Mouse (Mus musculus): ENCODE results near the gene 4933424G06Rik. TPM values are rescaled to one million over a fixed set of nuclear protein-coding genes. Genes with fewer than 3 reads are reported as not detected.
"Not testable (repeated sequence)": the region's sequence is repeated elsewhere in the genome, so short reads cannot be mapped to it uniquely, and the experiment has no call there.

The 4933424G06Rik gene
- 0.36 and 0.66 TPM in 2 replicates for polyA plus RNA-seq (2015; fragmentation: Nextera tagmentation; extraction: Ambion mirVana)

DNA sequence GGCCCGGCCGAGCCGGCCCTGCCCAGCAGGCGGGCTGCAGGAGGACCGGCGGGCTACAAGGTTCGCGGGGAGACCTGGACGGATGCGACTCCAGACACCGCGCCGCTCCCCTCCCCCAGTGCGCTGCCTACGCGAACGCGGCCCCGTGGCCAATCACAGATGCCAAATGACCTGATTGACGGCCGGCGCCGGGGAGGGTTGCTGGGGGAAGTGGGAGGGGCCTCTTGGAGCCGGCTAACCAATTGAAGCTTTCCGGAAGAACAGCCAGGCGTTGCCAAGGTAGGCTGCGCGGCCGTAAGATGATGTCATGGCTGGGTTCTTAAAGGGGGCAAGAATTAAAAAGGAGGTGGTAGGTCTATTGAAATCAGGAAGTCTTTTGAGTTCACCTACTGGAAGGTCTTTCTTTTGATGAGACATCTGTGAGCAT lies at the start of gene 4933424G06Rik:
Gene 4933424G06Rik, plus strand, starts transcription at position 296 of the 427 bp plus-strand sequence.
- Histone ChIP-seq H3K4me3 (peak within 1 kb of the TSS; percentile 92), H3K4me1 (replicated peaks) (peaks cover 21% of the 10 kb centered on the region), H3K4me2 (peak within 1 kb of the TSS; percentile 83), H3K27me3 (no peaks in the 10 kb centered on the region), H3K9me3 (no peaks in the 10 kb centered on the region), H3K27ac (replicated peaks) (peak within 1 kb of the TSS; percentile 90), H3K9ac (peak within 1 kb of the TSS; percentile 97), H3K36me3 (peaks cover 27% of the 10 kb centered on the region)
- under 1% methylated on average over 29 of the region's 29 CpGs for WGBS
- peak; percentile 97 for ATAC-seq (ENCODE audit: low read depth)

DNA sequence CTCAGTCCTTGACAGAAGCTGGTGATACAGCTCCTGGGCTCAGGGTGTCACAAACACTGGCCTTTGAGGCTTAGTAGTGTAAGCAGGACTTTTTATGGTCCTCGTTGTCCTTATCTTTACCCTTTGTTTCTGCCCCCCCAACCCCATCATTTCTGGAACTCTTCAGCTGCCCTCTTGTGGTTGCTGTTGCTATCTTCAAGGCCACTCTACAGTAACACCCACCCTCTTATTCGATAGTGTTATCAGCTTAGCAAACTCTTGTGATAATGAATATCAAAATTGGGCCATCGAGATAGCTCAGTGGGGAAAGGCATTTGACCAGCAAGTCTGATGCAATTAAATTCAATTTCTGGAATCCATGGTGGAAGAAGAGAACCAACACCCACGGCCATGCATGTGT lies 45.5 kb upstream of the 4933424G06Rik start:
- no peak overlapping the region for H3K4me2 ChIP-seq
- no peaks in the 10 kb centered on the region for H3K36me3 ChIP-seq
- ATAC-seq (ENCODE audit: low read depth), result no peak
- no peaks in the 10 kb centered on the region for H3K9me3 ChIP-seq
- no peaks in the 10 kb centered on the region; the same call in 1 of the 2 replicates for H3K4me1 ChIP-seq (replicated peaks)
- no peak overlapping the region for H3K27ac ChIP-seq (replicated peaks)
- 68% methylated on average over 4 of the region's 4 CpGs for WGBS
- no peak overlapping the region for H3K4me3 ChIP-seq
- H3K9ac ChIP-seq, result no peak overlapping the region
- no peaks in the 10 kb centered on the region for H3K27me3 ChIP-seq

DNA sequence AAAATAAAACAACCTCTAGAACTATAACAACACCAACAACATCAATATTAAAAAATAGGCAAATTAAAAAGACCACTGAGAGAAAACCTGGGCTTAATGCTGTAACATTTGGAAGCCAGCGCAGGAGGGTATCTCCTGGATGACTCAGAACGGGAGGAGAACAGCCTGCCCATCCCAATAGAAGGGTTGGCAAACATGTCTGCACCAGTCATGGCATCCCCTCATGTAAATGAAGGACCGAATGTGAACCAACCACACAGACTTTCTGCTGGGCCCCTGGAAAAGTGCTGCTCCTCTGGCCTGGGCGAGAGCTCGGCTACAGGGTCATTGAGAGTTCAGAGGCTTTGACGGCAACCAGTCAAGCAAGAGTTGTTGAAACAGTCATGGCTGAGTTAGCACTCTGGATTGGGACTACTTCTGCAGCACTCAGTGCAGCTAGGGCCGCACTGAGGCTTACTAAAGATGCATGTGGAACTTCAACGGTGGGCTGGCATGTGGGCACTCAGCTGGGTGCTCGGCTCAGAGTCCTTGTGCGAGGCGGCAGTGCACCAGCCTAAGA lies 44.7 kb upstream of the 4933424G06Rik start:
- Histone ChIP-seq H3K36me3 (no peaks in the 10 kb centered on the region), H3K4me3 (no peak overlapping the region), H3K4me1 (replicated peaks) (no peaks in the 10 kb centered on the region; the same call in 1 of the 2 replicates), H3K9ac (no peak overlapping the region), H3K9me3 (no peaks in the 10 kb centered on the region), H3K4me2 (no peak overlapping the region), H3K27me3 (no peaks in the 10 kb centered on the region), H3K27ac (replicated peaks) (no peak overlapping the region)
- 57% methylated on average over 11 of the region's 11 CpGs for WGBS
- ATAC-seq (ENCODE audit: low read depth), result no peak

DNA sequence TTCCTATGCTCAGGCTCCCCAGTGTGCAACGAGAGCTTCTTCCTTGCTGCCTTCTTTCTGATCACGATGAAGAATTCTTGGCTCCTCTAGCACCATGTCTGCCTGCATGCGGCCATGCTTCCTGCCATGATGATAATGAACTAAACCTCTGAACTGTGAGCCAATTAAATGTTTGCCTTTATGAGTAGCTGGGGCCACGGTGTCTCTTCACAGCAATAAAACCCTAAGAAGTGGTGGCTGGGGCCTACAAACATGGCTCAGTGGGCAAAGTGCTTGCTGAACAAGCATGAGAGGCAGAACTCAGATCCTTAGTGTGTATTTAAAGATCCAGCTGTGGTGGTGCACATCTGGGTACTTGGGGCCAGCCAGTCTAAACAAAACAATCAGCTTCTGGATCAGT lies 44.0 kb upstream of the 4933424G06Rik start:
- H3K4me2 ChIP-seq, result no peak overlapping the region
- ATAC-seq (ENCODE audit: low read depth), result no peak
- 45% methylated on average over 4 of the region's 4 CpGs for WGBS
- H3K9ac ChIP-seq, result no peak overlapping the region
- H3K27me3 ChIP-seq, result no peaks in the 10 kb centered on the region
- H3K4me1 ChIP-seq (replicated peaks), result no peaks in the 10 kb centered on the region; the same call in 1 of the 2 replicates
- H3K9me3 ChIP-seq, result no peaks in the 10 kb centered on the region
- no peak overlapping the region; the same call in 1 of the 2 replicates for H3K27ac ChIP-seq (replicated peaks)
- H3K4me3 ChIP-seq, result no peak overlapping the region
- H3K36me3 ChIP-seq, result no peaks in the 10 kb centered on the region

DNA sequence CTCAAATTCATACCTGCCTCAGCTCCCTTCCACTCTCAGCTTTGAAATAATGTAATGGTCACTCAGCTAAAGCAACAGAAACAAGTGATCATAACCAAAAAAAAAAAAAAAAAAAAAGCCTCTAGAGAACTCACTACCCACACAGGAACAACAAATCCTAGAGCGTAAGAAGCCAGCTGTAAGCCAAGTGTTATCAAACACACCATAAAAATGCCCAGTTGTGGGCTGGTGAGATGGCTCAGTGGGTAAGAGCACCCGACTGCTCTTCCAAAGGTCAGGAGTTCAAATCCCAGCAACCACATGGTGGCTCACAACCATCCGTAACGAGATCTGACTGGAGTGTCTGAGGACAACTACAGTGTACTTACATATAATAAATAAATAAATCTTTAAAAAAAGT lies 41.9 kb upstream of the 4933424G06Rik start:
- H3K4me1 ChIP-seq (replicated peaks); ATAC-seq (ENCODE audit: low read depth); H3K4me2 ChIP-seq; H3K9ac ChIP-seq; H3K27ac ChIP-seq (replicated peaks); H3K27me3 ChIP-seq; H3K4me3 ChIP-seq; H3K36me3 ChIP-seq; H3K9me3 ChIP-seq: not testable (repeated sequence)
- 54% methylated on average over 4 of the region's 4 CpGs for whole genome bisulfite sequencing

DNA sequence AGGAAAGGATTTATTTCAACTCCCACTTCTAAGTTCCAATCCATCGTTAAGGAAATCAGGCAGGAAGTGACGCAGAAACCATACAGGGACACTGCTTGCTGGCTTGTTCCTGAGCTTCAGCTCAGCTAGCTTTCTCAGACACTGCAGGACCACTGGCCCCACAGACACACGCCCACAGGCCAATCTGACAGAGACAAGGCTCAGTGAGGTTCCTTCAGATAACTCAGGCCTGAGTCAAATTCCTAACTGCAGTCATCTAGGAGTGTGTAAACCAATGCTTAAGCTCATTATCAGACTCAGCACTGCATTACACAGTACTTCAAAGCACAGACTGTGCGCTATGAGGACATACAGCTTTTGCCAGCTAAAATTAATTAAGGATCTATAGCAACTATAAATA lies 39.7 kb upstream of the 4933424G06Rik start:
- Histone ChIP-seq H3K9ac (no peak overlapping the region), H3K27me3 (no peaks in the 10 kb centered on the region), H3K36me3 (no peaks in the 10 kb centered on the region), H3K4me1 (replicated peaks) (no peaks in the 10 kb centered on the region; the same call in 1 of the 2 replicates), H3K4me2 (no peak overlapping the region), H3K27ac (replicated peaks) (no peak overlapping the region), H3K9me3 (no peaks in the 10 kb centered on the region), H3K4me3 (no peak overlapping the region)
- WGBS, result 81% methylated on average over 4 of the region's 4 CpGs
- ATAC-seq (ENCODE audit: low read depth), result no peak

- WGBS, result 92% methylated on average over 10 of the region's 10 CpGs
- Histone ChIP-seq H3K36me3 (no peaks in the 10 kb centered on the region), H3K27ac (replicated peaks) (no peak overlapping the region), H3K27me3 (no peaks in the 10 kb centered on the region), H3K4me2 (no peak overlapping the region), H3K4me1 (replicated peaks) (no peaks in the 10 kb centered on the region), H3K9me3 (no peaks in the 10 kb centered on the region), H3K9ac (no peak overlapping the region), H3K4me3 (no peak overlapping the region)
- ATAC-seq (ENCODE audit: low read depth), result no peak
These were observed 38.7 kb upstream of the 4933424G06Rik start for GRCm38 (mm10) chr1:36671260-36671659.

DNA sequence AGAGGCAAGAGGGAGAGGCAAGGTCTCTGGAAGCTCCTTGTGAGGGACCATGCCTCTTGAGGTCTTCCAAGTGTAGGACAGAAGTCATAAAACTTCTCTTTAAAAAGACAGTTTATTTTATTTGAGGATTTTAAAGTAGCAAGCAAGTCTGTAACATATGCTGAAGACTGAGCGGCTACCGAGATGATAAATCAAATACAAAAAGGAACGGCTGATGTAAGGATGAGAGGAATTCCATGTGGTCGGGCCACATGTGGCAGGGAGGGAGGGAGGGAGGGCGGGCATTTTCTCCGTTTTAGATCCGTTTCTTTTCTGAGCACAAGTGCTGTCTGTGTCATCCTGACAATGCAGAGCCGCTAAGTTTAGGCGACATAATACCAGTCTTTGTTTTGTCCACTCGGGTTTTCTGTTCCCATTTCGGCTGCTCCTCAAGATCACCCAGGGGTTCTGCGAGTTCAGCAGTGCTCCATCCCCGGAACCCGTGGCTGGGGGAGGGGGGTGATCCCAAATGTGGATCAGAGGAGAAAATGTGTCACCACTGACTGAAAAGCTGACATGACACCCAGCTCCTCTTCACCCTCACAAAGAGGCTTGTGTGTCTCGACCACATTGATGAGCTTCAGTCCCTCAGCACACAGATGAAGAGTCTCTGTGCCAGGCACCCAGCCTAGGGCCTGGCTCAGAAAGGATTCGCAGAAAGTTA lies 37.1 kb upstream of the 4933424G06Rik start:
- ATAC-seq (ENCODE audit: low read depth), result no peak
- H3K36me3 ChIP-seq, result no peaks in the 10 kb centered on the region
- H3K9me3 ChIP-seq, result no peaks in the 10 kb centered on the region
- no peaks in the 10 kb centered on the region for H3K27me3 ChIP-seq
- no peak overlapping the region for H3K9ac ChIP-seq
- WGBS, result 40% methylated on average over 16 of the region's 16 CpGs
- H3K4me2 ChIP-seq, result no peak overlapping the region
- H3K4me1 ChIP-seq (replicated peaks), result no peaks in the 10 kb centered on the region
- no peak overlapping the region for H3K27ac ChIP-seq (replicated peaks)
- no peak overlapping the region for H3K4me3 ChIP-seq

GRCm38 (mm10) chr1:36674936-36675335 lies 35.0 kb upstream of the 4933424G06Rik start:
- H3K4me2 ChIP-seq, result no peak overlapping the region
- no peaks in the 10 kb centered on the region for H3K4me1 ChIP-seq (replicated peaks)
- H3K4me3 ChIP-seq, result no peak overlapping the region
- no peak overlapping the region for H3K27ac ChIP-seq (replicated peaks)
- H3K9me3 ChIP-seq, result no peaks in the 10 kb centered on the region
- no peaks in the 10 kb centered on the region for H3K36me3 ChIP-seq
- H3K27me3 ChIP-seq, result no peaks in the 10 kb centered on the region
- 46% methylated on average over 3 of the region's 3 CpGs for WGBS
- ATAC-seq (ENCODE audit: low read depth), result no peak
- no peak overlapping the region for H3K9ac ChIP-seq

DNA sequence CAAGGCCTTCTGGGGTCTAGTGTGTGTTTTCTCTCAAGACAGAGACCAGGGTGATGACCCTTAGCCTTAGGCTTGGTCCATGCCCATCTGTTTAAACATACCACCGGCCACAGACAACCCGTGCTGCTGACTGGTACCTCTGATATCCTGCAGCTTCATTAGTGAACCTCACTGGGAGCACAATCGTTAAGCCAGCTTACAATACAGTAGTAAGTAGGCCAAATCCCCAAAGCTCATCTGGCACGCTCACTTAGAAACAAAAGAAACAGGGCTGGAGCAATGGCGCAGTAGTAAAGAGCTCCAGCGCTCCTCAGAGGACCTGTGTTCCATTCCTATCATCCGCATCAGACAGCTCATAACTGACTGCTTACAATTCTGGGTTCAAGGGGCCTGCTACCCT lies 29.1 kb upstream of the 4933424G06Rik start:
- no peak for ATAC-seq (ENCODE audit: low read depth)
- H3K9ac ChIP-seq, result no peak overlapping the region
- WGBS, result 66% methylated on average over 7 of the region's 7 CpGs
- H3K27me3 ChIP-seq, result no peaks in the 10 kb centered on the region
- no peaks in the 10 kb centered on the region for H3K9me3 ChIP-seq
- no peak overlapping the region for H3K27ac ChIP-seq (replicated peaks)
- H3K36me3 ChIP-seq, result no peaks in the 10 kb centered on the region
- H3K4me3 ChIP-seq, result no peak overlapping the region
- H3K4me1 ChIP-seq (replicated peaks), result no peaks in the 10 kb centered on the region
- H3K4me2 ChIP-seq, result no peak overlapping the region

- no peaks in the 10 kb centered on the region; the same call in 1 of the 2 replicates for H3K27me3 ChIP-seq
- ATAC-seq (ENCODE audit: low read depth), result no peak
- H3K9ac ChIP-seq, result no peak within 1 kb of the TSS
- H3K9me3 ChIP-seq, result no peaks in the 10 kb centered on the region
- 91% methylated on average over 39 of the region's 39 CpGs for WGBS
- no peak within 1 kb of the TSS for H3K4me3 ChIP-seq
- H3K4me1 ChIP-seq (replicated peaks), result no peaks in the 10 kb centered on the region
- H3K4me2 ChIP-seq, result no peak within 1 kb of the TSS
- H3K36me3 ChIP-seq, result no peaks in the 10 kb centered on the region
- H3K27ac ChIP-seq (replicated peaks), result no peak within 1 kb of the TSS
These were observed 27.2 kb upstream of the 4933424G06Rik start, which contains the start of gene Fam178b for GRCm38 (mm10) chr1:36682620-36683355. Fam178b (minus strand) TSS chr1:36683183.

DNA sequence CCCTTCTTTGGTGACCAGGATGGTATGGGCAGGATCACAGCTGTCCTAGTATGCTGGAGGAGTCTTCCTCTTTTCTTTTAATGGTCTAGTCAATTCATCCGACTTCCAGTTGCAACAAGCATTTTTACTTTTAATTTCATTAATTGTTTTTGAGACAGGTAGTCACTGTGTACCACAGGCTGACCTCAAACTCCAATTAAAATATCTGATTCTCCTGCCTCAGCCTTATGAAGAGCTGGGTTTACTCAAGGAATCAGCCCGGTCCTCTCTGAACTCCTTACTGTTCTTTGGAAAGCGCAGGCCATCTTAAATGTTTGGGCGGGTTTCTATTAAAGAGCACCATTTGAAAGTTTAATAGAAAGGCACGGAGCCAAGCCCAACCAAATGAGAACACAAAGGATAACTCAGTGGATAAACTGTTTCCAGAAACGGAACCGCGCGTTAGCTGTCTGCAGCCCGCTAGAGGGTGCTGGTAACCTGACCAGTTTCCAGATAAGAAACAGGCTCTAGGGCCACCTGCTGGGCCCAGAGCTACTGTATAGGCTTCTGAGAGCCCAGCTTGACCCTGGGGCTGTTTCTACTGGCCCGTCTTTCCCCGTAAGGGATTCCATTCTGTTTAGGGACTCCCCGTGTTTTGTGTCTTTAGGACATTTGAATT lies 26.0 kb upstream of the 4933424G06Rik start:
- Histone ChIP-seq H3K9ac (no peak overlapping the region), H3K4me1 (replicated peaks) (no peaks in the 10 kb centered on the region), H3K4me2 (no peak overlapping the region), H3K27me3 (no peaks in the 10 kb centered on the region; the same call in 1 of the 2 replicates), H3K9me3 (no peaks in the 10 kb centered on the region), H3K27ac (replicated peaks) (no peak overlapping the region), H3K4me3 (no peak overlapping the region), H3K36me3 (no peaks in the 10 kb centered on the region)
- 13% methylated on average over 13 of the region's 13 CpGs for WGBS
- peak; percentile 82 for ATAC-seq (ENCODE audit: low read depth)
